Mouse (Mus musculus) hindbrain, embryonic 13.5 days (tissue): ENCODE results near the gene Hacl1. TPM values are rescaled to one million over a fixed set of nuclear protein-coding genes. Genes with fewer than 3 reads are reported as not detected.

ENCODE experiments used
- ATAC-seq: fragments of 200-750 bp; cut with Nextera tagmentation; 2 replicates; pipeline ENCODE4 v1.8.0; 2017; ENCODE audit warnings: moderate TSS enrichment; ENCODE audit not compliant: low FRiP score
- H3K27ac ChIP-seq: fragments of 300-500 bp; sonication (generic); 2 replicates; pipeline ENCODE4 v1.5.1; 2015; ENCODE audit warnings: inconsistent platforms, mild to moderate bottlenecking, moderate library complexity
- H3K27me3 ChIP-seq: fragments of 300-500 bp; sonication (generic); 2 replicates; pipeline ENCODE4 v1.6.1; 2015; ENCODE audit warnings: mild to moderate bottlenecking, inconsistent platforms
- H3K36me3 ChIP-seq: fragments of 300-500 bp; sonication (generic); 2 replicates; pipeline ENCODE4 v1.6.1; 2015; ENCODE audit warnings: mild to moderate bottlenecking, inconsistent platforms
- H3K4me1 ChIP-seq: fragments of 300-500 bp; sonication (generic); replicated peaks from 2 replicates; pipeline ENCODE4 v1.6.1; 2015; ENCODE audit warnings: inconsistent platforms
- H3K4me2 ChIP-seq: fragments of 300-500 bp; sonication (generic); 2 replicates; pipeline ENCODE4 v1.6.1; 2015; ENCODE audit warnings: inconsistent platforms, mild to moderate bottlenecking, moderate library complexity
- H3K4me3 ChIP-seq: fragments of 300-500 bp; sonication (generic); 2 replicates; pipeline ENCODE4 v1.5.1; 2015; ENCODE audit warnings: mild to moderate bottlenecking, inconsistent platforms
- H3K9ac ChIP-seq: fragments of 300-500 bp; sonication (generic); 2 replicates; pipeline ENCODE4 v1.6.1; 2015; ENCODE audit warnings: mild to moderate bottlenecking, inconsistent platforms
- H3K9me3 ChIP-seq: fragments of 300-500 bp; sonication (generic); 2 replicates; pipeline ENCODE4 v1.6.1; 2016; ENCODE audit warnings: inconsistent platforms
- WGBS: fragments of 180-500 bp; shearing (Covaris S2); methylation state at CpG from one replicate; pipeline ENCODE4 v1.1.7; 2015; 5-methylcytosine and 5-hydroxymethylcytosine counted together
- polyA plus RNA-seq: library from polyadenylated mRNA; unstranded; fragments of >200 nt; fragmentation: Nextera tagmentation; extraction: Ambion mirVana; gene quantifications from 2 replicates; pipeline ENCODE4 v1.2.1, GENCODE M21; 2015

Gene Hacl1
- polyA plus RNA-seq, 1 experiment from 2014 or later, result 10.4 TPM

DNA sequence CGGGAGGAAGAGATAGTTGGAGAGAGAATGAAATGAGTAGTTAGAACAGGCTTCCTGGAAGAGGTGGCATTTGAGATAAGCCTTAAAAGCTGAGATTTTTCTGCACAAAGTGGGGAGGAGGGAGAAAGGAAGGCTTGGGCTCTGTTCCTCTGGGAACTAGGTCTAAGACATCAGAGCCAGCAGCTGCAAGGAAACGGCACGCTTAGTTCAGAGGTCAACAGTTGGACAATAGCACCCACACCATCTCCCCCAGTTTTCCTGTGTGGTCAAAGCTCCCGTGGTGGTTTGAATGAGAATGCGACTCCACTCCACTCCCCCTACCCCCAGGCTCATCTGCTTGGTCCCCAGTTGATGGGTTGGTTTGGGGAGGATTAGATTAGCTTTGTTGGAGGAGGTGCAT, 81.9 kb downstream of the Hacl1 start:
- no peaks in the 10 kb centered on the region for H3K27me3 ChIP-seq
- H3K27ac ChIP-seq, result no peak overlapping the region
- H3K36me3 ChIP-seq, result no peaks in the 10 kb centered on the region
- ATAC-seq, result no peak
- H3K4me1 ChIP-seq, result 0 out of 2 replicates have a peak, but pooled peaks cover 8% of the 10 kb centered on the region
- 54% methylated on average over 5 of the region's 5 CpGs for WGBS
- H3K4me2 ChIP-seq, result no peak overlapping the region
- no peaks in the 10 kb centered on the region for H3K9me3 ChIP-seq
- H3K4me3 ChIP-seq, result no peak overlapping the region
- H3K9ac ChIP-seq, result no peak overlapping the region

DNA sequence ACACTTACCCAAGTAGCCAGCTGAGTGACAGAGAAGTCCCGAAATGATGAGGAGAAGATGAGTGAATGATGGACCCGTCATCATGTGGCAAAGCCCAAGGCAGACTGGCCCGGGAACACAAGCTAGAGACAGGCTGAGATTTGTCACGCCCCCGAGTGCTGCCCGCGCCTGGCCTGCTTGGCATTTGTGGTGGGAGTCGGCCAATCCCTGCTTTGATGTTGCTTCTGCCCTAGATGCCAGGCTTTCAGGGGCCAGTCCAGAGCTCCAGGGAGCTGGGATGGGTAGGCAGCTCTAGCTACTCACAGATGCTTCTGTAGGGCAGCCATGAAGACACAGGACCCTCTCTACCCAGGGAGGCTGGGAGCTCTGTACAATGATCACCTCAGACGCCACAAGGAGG, 83.3 kb downstream of the Hacl1 start:
- WGBS, result 76% methylated on average over 9 of the region's 9 CpGs
- H3K4me2 ChIP-seq, result no peak overlapping the region
- ATAC-seq, result no peak
- no peaks in the 10 kb centered on the region for H3K9me3 ChIP-seq
- 0 out of 2 replicates have a peak, but pooled peaks cover 8% of the 10 kb centered on the region for H3K4me1 ChIP-seq
- no peak overlapping the region for H3K4me3 ChIP-seq
- no peaks in the 10 kb centered on the region for H3K36me3 ChIP-seq
- no peak overlapping the region for H3K27ac ChIP-seq
- no peak overlapping the region for H3K9ac ChIP-seq
- H3K27me3 ChIP-seq, result no peaks in the 10 kb centered on the region

DNA sequence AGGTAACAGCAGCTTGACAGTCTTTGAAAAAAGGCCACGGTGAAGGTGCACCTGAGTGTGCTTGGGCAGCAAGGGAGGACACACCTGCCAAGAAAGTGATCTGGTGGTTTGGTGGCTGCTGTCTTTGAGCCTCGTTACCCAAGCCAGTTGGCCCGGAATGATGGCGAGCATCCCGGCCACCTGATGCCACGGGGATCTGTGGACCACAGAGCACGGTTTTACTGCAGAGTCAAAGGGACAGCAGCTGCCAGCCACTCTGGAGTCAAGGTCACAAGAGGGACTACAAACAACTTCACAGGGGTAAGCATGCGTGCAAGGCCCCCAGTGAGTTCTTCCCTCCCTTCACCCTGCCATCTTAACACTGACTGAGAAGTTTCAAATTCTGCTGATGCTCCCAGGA, 83.8 kb downstream of the Hacl1 start:
- Histone ChIP-seq H3K36me3 (no peaks in the 10 kb centered on the region), H3K27ac (no peak overlapping the region), H3K4me2 (no peak overlapping the region), H3K4me3 (no peak overlapping the region), H3K4me1 (0 out of 2 replicates have a peak, but pooled peaks cover 8% of the 10 kb centered on the region), H3K9me3 (no peaks in the 10 kb centered on the region), H3K27me3 (no peaks in the 10 kb centered on the region), H3K9ac (no peak overlapping the region)
- WGBS, result 80% methylated on average over 8 of the region's 8 CpGs
- ATAC-seq, result no peak

DNA sequence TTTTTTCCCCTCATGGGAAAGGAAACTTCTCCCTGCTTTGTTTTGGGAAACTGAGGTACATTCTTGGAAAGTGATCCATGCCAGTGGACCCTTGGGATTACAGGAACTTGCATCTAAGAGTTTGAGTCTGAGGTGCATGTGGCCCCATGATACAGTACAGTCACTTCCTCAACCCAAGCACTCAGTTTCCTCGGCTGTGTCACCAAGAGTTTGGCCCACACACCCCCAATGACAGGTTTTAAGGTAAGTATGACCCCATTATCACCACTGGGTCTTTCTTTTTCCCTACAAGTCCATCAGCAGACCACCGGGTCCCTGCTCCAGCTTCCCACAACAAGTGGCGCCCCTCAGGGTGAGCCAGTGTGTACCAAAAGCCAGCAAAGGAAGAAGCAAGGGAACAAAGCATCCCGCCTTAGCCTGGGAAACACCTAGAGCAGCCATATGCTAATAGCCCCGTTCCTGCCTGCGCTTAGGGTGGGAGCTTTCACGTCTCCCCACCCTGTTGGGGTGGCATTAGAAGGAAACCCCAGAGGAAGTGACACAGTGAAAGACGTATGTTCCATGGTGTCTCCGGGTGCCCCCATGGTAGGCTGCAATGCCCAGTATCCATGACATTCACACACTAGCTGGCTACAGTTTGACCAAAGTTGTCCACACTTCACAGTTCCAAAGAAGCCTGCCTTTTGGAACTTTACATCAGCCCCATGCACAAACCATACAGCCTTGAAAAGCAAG, 84.4 kb downstream of the Hacl1 start:
- no peak overlapping the region for H3K4me2 ChIP-seq
- no peak for ATAC-seq
- H3K9me3 ChIP-seq, result no peaks in the 10 kb centered on the region
- H3K27me3 ChIP-seq, result no peaks in the 10 kb centered on the region
- no peak overlapping the region for H3K9ac ChIP-seq
- H3K36me3 ChIP-seq, result no peaks in the 10 kb centered on the region
- WGBS, result 91% methylated on average over 9 of the region's 9 CpGs
- H3K4me1 ChIP-seq, result 0 out of 2 replicates have a peak, but pooled peaks cover 8% of the 10 kb centered on the region
- no peak overlapping the region for H3K27ac ChIP-seq
- no peak overlapping the region for H3K4me3 ChIP-seq

DNA sequence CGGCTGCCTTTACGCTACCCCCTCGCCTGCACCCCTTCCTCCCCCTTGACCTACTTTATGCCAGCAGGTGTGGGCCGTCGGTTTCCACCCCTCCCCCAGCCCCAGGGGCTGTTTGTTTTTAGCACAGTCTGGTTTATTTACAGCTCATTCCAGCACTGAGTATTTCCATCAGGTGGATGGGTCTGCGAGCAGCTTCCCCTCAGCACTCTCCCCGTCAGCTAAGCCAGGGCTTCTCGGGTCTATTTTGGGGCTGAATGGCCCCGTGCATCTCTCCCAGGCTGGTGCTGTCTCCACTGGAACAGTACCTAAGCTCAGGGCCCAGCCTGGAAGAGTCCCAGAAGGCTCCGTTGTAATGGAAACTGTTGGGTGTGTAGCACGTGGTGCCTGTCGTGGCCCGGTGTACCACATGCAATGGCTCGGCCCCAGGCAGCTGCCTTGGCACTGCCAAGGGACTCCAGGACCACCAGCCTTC, 85.1 kb downstream of the Hacl1 start:
- Histone ChIP-seq H3K9me3 (no peaks in the 10 kb centered on the region), H3K27ac (no peak overlapping the region), H3K36me3 (no peaks in the 10 kb centered on the region), H3K4me2 (no peak overlapping the region), H3K4me1 (0 out of 2 replicates have a peak, but pooled peaks cover 7% of the 10 kb centered on the region), H3K9ac (no peak overlapping the region), H3K27me3 (no peaks in the 10 kb centered on the region), H3K4me3 (no peak overlapping the region)
- no peak for ATAC-seq
- 77% methylated on average over 14 of the region's 14 CpGs for WGBS

DNA sequence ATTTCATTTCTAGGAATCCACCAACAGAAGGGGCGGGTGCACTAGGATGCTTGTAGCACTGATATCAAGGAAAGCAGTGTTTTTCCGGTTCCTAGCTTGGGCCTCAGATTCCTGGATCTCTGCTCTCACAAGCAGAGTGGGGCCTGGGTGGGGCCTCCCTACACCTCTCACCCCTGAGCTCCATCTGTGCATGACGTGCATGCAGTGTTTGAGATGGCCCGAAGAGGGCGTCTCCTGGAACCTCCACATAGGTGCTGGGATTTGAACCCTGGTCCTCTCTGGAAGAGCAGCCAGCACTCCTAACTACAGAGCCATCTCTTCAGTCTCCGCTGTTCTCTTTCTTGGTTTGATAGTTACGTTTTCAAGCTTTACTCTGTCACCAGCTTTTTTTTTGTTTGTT, 86.1 kb downstream of the Hacl1 start:
- Histone ChIP-seq H3K9ac (no peak overlapping the region), H3K4me3 (no peak overlapping the region), H3K4me1 (0 out of 2 replicates have a peak, but pooled peaks cover 5% of the 10 kb centered on the region), H3K36me3 (no peaks in the 10 kb centered on the region), H3K27ac (no peak overlapping the region), H3K9me3 (no peaks in the 10 kb centered on the region), H3K4me2 (no peak overlapping the region), H3K27me3 (no peaks in the 10 kb centered on the region)
- ATAC-seq, result no peak
- 92% methylated on average over 7 of the region's 7 CpGs for WGBS

Other genes with a start within 250 kb of the Hacl1 start
- gene Sh3bp5, start 205.2 kb downstream of the Hacl1 start, polyA plus RNA-seq, result 140 and 142 TPM in 2 replicates
- 9.6 and 10.9 TPM in 2 replicates for gene Eaf1, start 146.9 kb downstream of the Hacl1 start, polyA plus RNA-seq
- gene Mettl6, start 146.2 kb downstream of the Hacl1 start, polyA plus RNA-seq, result 54.1 and 55.0 TPM in 2 replicates
- gene Colq, start 49.9 kb downstream of the Hacl1 start, polyA plus RNA-seq, result 0.19 and 0.34 TPM in 2 replicates
- gene Gm49387, start 408 bp downstream of the Hacl1 start, polyA plus RNA-seq, result 0.61 and 1.7 TPM in 2 replicates
- 17.3 and 18.7 TPM in 2 replicates for gene Btd, start 258 bp downstream of the Hacl1 start, polyA plus RNA-seq
- 7.8 and 8.5 TPM in 2 replicates for gene Ankrd28, start 189.4 kb upstream of the Hacl1 start, polyA plus RNA-seq